Mouse (Mus musculus) cerebellum, adult 11-12 months (tissue): Measurements from ENCODE around the gene Il22ra1.

Source experiments
- DNase-seq: peaks from one replicate; pipeline ENCODE4 v3.0.0; 2022

Il22ra1 gene

GRCm38 (mm10) chr4:135738237-135738636 is 10.3 kb downstream of the Il22ra1 start:
- DNase-seq: no peak

- no peak for DNase-seq
These were observed 11.2 kb downstream of the Il22ra1 start for GRCm38 (mm10) chr4:135739148-135739547.

GRCm38 (mm10) chr4:135739672-135740071 is 11.7 kb downstream of the Il22ra1 start:
- DNase-seq: no peak

GRCm38 (mm10) chr4:135743520-135743919 is 15.5 kb downstream of the Il22ra1 start:
- DNase-seq: no peak

- DNase-seq: no peak
These were observed 16.9 kb downstream of the Il22ra1 start for GRCm38 (mm10) chr4:135744726-135745448.

GRCm38 (mm10) chr4:135745613-135746012 is 17.6 kb downstream of the Il22ra1 start:
- no peak for DNase-seq

GRCm38 (mm10) chr4:135750896-135751295 is 22.9 kb downstream of the Il22ra1 start:
- no peak for DNase-seq

- no peak for DNase-seq
These were observed 24.3 kb downstream of the Il22ra1 start for GRCm38 (mm10) chr4:135752106-135752778.

GRCm38 (mm10) chr4:135752779-135753164 is 24.8 kb downstream of the Il22ra1 start:
- no peak for DNase-seq

- DNase-seq: no peak
These were observed 30.4 kb downstream of the Il22ra1 start for GRCm38 (mm10) chr4:135758331-135758730.

- DNase-seq: no peak
These were observed 30.9 kb downstream of the Il22ra1 start for GRCm38 (mm10) chr4:135758825-135759224.

GRCm38 (mm10) chr4:135759356-135759976 is 31.5 kb downstream of the Il22ra1 start, which contains the start of gene Myom3:
Gene Myom3, plus strand, starts transcription at chr4:135759715.
- DNase-seq: no peak

- no peak for DNase-seq
These were observed 33.1 kb downstream of the Il22ra1 start for GRCm38 (mm10) chr4:135761048-135761447.

GRCm38 (mm10) chr4:135761569-135761968 is 33.6 kb downstream of the Il22ra1 start:
- no peak for DNase-seq

- no peak for DNase-seq
These were observed 34.4 kb downstream of the Il22ra1 start for GRCm38 (mm10) chr4:135762251-135762906.

- no peak for DNase-seq
These were observed 36.7 kb downstream of the Il22ra1 start for GRCm38 (mm10) chr4:135764700-135765099.

- DNase-seq: no peak
These were observed 37.7 kb downstream of the Il22ra1 start for GRCm38 (mm10) chr4:135765707-135766106.

- no peak for DNase-seq
These were observed 39.0 kb downstream of the Il22ra1 start for GRCm38 (mm10) chr4:135766976-135767375.

- DNase-seq: peak; percentile 27
These were observed 40.9 kb downstream of the Il22ra1 start for GRCm38 (mm10) chr4:135768572-135769526.

GRCm38 (mm10) chr4:135770611-135771305 is 42.8 kb downstream of the Il22ra1 start:
- DNase-seq: no peak

- no peak for DNase-seq
These were observed 43.6 kb downstream of the Il22ra1 start for GRCm38 (mm10) chr4:135771592-135771991.

- no peak for DNase-seq
These were observed 44.7 kb downstream of the Il22ra1 start for GRCm38 (mm10) chr4:135772671-135773070.
